Mouse (Mus musculus): ENCODE results near the gene Npepl1. TPM values are rescaled to one million over a fixed set of nuclear protein-coding genes. Genes with fewer than 3 reads are reported as not detected.

Gene Npepl1
- polyA plus RNA-seq, 1 experiment from 2014 or later = 53.6 TPM

DNA sequence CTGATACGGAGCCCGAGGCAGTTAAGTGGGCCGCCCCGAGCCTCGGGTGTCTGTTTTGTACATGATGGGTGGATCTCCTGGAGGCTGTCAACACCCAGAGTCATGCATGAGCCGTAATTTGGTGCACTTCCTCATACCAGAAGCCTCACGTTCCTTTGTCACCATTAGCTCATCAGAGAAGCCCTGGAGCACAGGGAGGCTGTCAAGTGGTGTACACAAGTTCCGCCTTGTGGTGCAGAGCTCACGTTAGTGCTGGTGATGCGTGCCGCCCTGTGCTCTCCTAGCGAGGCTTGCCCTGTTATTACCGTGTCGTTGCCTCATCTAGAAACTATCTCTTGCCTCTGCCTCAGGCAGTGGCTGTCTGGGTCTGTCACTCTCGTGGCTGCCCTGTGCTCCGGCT is 6.8 kb downstream of the Npepl1 start:
- H3K27me3 ChIP-seq (ENCODE audit: insufficient read depth, poor library complexity, severe bottlenecking) = no peaks in the 10 kb centered on the region
- peak overlapping the region; percentile 44; the same call in 1 of the 2 replicates for H3K27ac ChIP-seq
- no peak overlapping the region for H3K4me3 ChIP-seq
- no peaks in the 10 kb centered on the region for H3K9me3 ChIP-seq
- WGBS = 47% methylated on average over 16 of the region's 16 CpGs
- peaks cover 21% of the 10 kb centered on the region for H3K4me1 ChIP-seq
- H3K36me3 ChIP-seq = peaks cover 85% of the 10 kb centered on the region
- DNase-seq (ENCODE audit: low spot score) = no peak

DNA sequence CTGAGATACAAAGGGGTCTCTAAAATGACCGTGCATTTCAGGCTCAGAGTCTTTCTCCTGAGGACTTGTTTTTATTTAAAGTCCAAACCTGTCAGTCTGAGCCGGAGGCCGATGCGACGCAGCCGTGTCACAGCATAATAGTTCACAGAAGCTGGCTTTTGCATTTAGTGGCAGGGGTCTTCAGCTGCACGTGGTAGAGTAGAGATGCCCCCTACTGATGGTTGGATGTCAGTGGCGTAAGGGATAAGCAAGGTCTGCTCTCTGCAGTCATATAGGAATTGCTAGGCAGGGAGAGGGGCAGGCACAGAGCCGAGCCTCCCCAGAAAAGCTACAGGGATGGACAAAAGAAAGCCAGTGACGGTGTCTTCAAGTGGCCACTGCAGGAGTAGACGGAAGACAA is 8.0 kb downstream of the Npepl1 start:
- H3K36me3 ChIP-seq = peaks cover 92% of the 10 kb centered on the region
- 73% methylated on average over 11 of the region's 11 CpGs for WGBS
- no peaks in the 10 kb centered on the region for H3K9me3 ChIP-seq
- H3K27ac ChIP-seq = no peak overlapping the region
- H3K4me1 ChIP-seq = peaks cover 10% of the 10 kb centered on the region
- H3K4me3 ChIP-seq = no peak overlapping the region
- H3K27me3 ChIP-seq (ENCODE audit: insufficient read depth, poor library complexity, severe bottlenecking) = no peaks in the 10 kb centered on the region
- no peak for DNase-seq (ENCODE audit: low spot score)

DNA sequence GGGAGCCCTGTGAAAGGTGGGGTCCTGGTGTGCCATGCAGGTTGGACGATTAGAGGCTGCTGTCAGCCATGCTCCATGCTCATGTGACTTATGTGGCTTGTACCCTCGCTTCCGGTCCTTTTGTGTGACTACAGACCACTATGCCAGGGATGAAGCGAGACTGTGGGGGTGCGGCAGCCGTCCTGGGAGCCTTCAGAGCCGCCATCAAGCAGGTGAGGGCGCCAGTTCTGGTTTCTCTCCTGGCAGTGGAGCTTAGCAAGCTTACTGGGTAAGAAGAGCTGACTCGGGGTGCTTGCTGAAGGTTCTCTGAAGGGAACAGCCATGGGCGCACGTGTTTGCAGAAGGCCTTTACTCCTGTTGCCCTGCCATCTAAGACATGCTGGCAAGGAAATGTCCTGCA is 9.1 kb downstream of the Npepl1 start:
- Histone ChIP-seq H3K4me3 (no peak overlapping the region), H3K27me3 (ENCODE audit: insufficient read depth, poor library complexity, severe bottlenecking) (no peaks in the 10 kb centered on the region), H3K36me3 (peaks cover 95% of the 10 kb centered on the region), H3K27ac (no peak overlapping the region), H3K9me3 (no peaks in the 10 kb centered on the region), H3K4me1 (peaks cover 8% of the 10 kb centered on the region)
- DNase-seq (ENCODE audit: low spot score) = peak; percentile 73
- 91% methylated on average over 11 of the region's 11 CpGs for WGBS

DNA sequence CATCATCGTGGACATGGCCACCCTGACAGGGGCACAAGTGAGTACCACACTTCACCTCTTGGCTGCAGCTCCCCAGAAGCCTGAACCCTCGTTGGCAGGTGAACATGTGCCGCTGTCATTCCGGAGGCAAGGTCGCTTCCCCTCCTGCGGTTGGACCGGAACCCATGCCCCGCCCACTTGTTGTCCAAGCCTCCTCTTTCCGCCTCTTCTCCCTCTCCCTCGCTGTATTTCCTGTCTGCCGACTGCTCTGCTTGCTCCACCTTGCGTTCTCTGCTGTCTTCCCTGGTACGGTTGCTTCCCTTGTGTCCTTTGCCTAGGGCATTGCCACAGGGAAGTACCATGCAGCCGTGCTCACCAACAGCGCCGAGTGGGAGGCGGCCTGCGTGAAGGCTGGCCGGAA is 10.5 kb downstream of the Npepl1 start:
- Histone ChIP-seq H3K9me3 (peaks cover 10% of the 10 kb centered on the region; the same call in 1 of the 2 replicates), H3K36me3 (peaks cover 91% of the 10 kb centered on the region), H3K27ac (no peak overlapping the region), H3K4me1 (peaks cover 8% of the 10 kb centered on the region), H3K4me3 (no peak overlapping the region), H3K27me3 (ENCODE audit: insufficient read depth, poor library complexity, severe bottlenecking) (no peaks in the 10 kb centered on the region)
- peak; percentile 72 for DNase-seq (ENCODE audit: low spot score)
- WGBS = 90% methylated on average over 19 of the region's 19 CpGs

DNA sequence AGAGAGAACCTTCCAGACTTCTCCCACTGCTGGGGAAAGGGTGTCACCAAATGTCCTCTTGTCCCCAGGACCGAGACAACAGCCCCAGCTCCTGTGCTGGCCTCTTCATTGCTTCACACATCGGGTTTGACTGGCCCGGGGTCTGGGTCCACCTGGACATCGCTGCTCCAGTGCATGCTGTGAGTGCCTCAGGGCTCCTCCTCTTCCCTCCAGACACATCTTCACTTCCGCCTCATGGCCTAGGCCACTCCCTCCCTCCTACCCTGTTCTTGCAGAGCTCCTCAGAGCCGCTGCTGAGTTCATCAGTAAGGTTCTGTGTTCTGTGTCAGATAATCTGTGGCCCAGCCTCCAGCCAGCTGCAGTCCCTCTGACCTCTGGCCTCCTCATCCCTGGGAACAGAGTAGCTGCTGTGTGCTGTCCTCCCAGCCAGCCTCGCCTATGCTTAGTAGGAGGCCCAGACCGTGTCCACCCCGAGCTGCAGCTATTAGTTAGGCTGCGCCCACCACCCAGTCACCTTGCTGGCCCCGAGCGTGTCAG is 11.3 kb downstream of the Npepl1 start:
- 80% methylated on average over 12 of the region's 12 CpGs for WGBS
- Histone ChIP-seq H3K27ac (no peak overlapping the region), H3K4me1 (peaks cover 9% of the 10 kb centered on the region), H3K27me3 (ENCODE audit: insufficient read depth, poor library complexity, severe bottlenecking) (no peaks in the 10 kb centered on the region), H3K9me3 (peaks cover 10% of the 10 kb centered on the region; the same call in 1 of the 2 replicates), H3K4me3 (no peak overlapping the region), H3K36me3 (peaks cover 84% of the 10 kb centered on the region)
- DNase-seq (ENCODE audit: low spot score) = peak; percentile 69

DNA sequence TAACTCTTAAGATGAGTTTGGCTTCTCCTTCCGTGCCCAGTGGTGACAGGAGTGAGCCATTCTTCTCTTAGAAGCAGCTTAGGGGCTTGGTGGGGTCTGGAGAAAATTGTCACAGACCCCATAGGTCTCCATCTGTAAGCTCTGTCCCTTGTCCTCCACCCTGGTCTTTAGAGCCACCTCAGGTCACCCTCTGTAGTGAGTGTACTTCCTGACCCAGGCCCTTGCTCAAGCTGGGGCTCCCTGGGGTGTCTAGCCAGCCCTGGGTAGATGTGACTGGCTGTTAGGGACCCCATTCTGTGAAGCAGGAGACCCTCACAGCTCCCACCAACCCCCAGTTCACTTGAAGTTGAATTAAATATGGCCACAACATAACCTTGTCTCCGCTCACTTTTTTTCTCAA is 12.2 kb downstream of the Npepl1 start:
- H3K27me3 ChIP-seq (ENCODE audit: insufficient read depth, poor library complexity, severe bottlenecking) = no peaks in the 10 kb centered on the region
- H3K9me3 ChIP-seq = peaks cover 10% of the 10 kb centered on the region; the same call in 1 of the 2 replicates
- H3K27ac ChIP-seq = no peak overlapping the region
- DNase-seq (ENCODE audit: low spot score) = peak; percentile 66
- H3K4me3 ChIP-seq = no peak overlapping the region
- 83% methylated on average over 2 of the region's 2 CpGs for WGBS
- H3K36me3 ChIP-seq = peaks cover 76% of the 10 kb centered on the region
- peaks cover 10% of the 10 kb centered on the region for H3K4me1 ChIP-seq

DNA sequence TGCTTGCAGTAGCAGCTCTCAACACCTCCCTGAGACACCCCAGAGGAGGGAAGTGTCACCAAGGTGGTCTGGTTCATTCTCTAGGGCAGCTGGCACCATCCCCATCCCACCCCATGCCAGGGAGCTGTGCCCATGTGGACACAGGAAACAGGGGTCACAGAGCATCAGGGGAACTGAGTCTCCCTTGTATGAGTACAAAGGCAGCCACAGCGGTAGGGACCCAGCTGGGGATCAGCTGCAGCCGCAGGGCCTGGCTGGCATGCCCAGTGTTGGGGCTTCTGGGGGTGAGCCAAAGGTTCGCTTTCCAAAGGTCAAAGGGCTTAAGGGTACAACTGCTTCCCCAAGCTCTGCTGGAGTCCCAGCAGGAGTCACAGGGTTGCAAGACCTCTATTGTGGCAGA is 13.6 kb downstream of the Npepl1 start:
- Histone ChIP-seq H3K9me3 (peaks cover 10% of the 10 kb centered on the region; the same call in 1 of the 2 replicates), H3K27ac (no peak overlapping the region), H3K4me1 (peaks cover 12% of the 10 kb centered on the region), H3K36me3 (peaks cover 65% of the 10 kb centered on the region), H3K27me3 (ENCODE audit: insufficient read depth, poor library complexity, severe bottlenecking) (no peaks in the 10 kb centered on the region), H3K4me3 (no peak overlapping the region)
- no peak for DNase-seq (ENCODE audit: low spot score)
- WGBS = 89% methylated on average over 3 of the region's 3 CpGs

DNA sequence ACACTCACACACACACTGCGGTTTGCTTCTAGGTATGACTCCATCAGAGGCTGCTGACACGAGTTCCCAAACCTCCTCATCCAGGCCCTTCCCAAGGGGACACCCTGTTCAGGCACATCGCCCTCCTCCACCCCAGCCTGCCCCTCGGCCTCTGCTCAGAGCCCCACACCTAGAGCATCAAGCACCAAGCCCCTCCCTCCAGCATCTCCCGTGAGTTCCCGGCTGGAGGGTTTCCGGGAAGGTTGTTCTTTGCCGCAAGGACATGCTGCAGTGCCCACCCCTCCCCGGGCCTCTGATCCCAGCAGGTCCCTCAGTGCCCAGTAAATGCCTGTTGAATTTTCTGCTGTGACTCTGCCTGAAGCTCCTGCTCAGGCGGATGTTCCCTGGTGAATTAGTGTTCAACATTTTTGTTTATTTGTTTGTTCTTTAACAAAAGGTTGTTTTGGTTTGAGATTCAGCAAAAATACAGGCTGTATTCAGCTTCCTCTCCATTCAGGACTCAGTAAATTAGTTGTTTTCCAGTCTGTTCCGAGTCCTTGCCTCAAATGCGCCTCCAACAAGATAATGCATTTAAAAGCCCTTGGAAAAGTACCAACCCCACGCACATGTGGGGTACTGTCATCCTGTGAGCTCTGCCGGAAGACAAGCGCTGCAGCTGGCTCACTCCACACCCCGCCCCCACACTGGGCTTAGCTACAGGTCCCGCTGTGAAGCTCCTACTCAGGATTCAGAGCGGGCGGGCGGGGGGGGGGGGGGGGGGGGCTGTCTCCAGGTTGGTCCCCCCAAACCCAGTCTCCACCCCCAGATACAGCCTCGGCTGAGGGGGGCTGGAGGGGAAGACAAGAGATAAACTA is 16.6 kb downstream of the Npepl1 start:
- no peaks in the 10 kb centered on the region for H3K27me3 ChIP-seq (ENCODE audit: insufficient read depth, poor library complexity, severe bottlenecking)
- H3K4me1 ChIP-seq = peaks cover 12% of the 10 kb centered on the region
- DNase-seq (ENCODE audit: low spot score) = no peak
- peaks cover 10% of the 10 kb centered on the region; the same call in 1 of the 2 replicates for H3K9me3 ChIP-seq
- peak overlapping the region; percentile 48 for H3K27ac ChIP-seq
- H3K36me3 ChIP-seq = peaks cover 34% of the 10 kb centered on the region
- WGBS = 7% methylated on average over 21 of the region's 21 CpGs
- peak overlapping the region; percentile 40 for H3K4me3 ChIP-seq

DNA sequence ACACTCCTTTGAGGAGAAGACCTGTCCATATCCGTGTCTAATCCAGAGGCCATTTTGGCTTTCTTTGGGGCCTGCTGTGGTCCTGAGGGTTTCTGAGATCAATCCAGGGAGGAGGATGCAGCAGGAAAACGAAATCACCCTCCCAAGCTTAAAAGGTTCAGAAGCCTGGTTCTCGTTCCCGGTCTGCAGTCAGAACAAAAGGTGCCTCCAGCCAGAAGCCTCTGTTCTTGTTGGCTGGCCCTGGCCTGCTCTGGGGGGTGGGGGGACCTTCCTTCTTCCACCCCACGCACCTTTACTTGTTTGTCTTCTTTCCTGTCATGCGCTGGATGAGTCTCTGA is 17.2 kb downstream of the Npepl1 start:
- H3K9me3 ChIP-seq = peaks cover 10% of the 10 kb centered on the region; the same call in 1 of the 2 replicates
- no peaks in the 10 kb centered on the region for H3K27me3 ChIP-seq (ENCODE audit: insufficient read depth, poor library complexity, severe bottlenecking)
- H3K4me3 ChIP-seq = peak overlapping the region; percentile 40
- DNase-seq (ENCODE audit: low spot score) = no peak
- peak overlapping the region; percentile 48 for H3K27ac ChIP-seq
- H3K4me1 ChIP-seq = peaks cover 12% of the 10 kb centered on the region
- H3K36me3 ChIP-seq = peaks cover 28% of the 10 kb centered on the region
- 21% methylated on average over 6 of the region's 6 CpGs for WGBS

DNA sequence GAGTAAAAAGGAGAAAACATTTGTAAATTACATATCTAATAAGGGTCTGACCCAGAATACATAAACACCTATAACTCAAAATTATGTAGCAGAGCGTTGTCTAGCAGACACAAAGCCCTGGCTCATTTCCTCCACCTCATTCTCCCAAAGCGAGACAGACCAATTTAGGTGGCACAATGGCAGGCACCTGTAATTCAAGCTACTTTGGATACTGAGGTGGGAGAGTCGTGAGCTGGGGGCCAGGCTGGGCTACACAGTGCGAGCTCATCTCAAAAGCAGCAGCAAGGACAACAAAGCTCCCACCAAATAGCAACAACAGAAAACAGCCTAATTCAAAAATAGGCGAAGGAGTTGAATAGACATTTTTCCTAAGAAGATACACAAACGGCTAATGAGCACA is 18.8 kb downstream of the Npepl1 start:
- DNase-seq (ENCODE audit: low spot score) = no peak
- H3K27ac ChIP-seq = no peak overlapping the region
- H3K4me3 ChIP-seq = no peak overlapping the region
- peaks cover 13% of the 10 kb centered on the region for H3K36me3 ChIP-seq
- H3K4me1 ChIP-seq = peaks cover 12% of the 10 kb centered on the region
- peaks cover 10% of the 10 kb centered on the region; the same call in 1 of the 2 replicates for H3K9me3 ChIP-seq
- H3K27me3 ChIP-seq (ENCODE audit: insufficient read depth, poor library complexity, severe bottlenecking) = no peaks in the 10 kb centered on the region
- 84% methylated on average over 6 of the region's 6 CpGs for WGBS

DNA sequence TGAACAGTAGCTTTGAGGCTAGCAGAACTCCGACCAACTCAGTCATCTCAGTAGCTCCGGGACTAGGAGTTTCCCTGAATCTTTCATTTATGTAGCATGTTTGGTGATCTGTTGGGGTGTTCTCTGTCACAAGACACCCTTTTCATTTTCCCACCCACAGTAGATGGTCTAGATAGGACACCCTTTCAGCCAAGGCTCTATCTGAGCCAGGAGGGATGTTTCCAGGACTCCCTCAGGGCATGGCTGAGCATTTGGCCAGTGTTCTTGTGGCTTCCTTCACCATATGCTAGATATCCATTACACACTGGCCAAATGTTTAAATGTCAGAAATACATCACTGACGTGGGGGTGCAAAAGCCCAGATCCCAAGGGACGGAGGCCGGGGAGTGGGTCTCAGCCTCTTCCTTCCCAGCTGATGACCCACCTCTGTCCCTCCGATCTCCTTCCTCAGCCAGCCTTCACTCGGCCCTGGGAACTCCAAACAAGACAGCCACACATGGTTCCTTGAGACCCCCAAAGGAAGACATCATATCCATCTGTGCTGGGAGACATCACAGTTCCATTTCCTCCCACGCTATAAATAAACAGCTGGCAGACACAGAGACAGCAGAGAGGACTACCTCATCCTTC is 20.4 kb downstream of the Npepl1 start:
- no peaks in the 10 kb centered on the region for H3K27me3 ChIP-seq (ENCODE audit: insufficient read depth, poor library complexity, severe bottlenecking)
- no peak for DNase-seq (ENCODE audit: low spot score)
- 85% methylated on average over 8 of the region's 8 CpGs for WGBS
- no peak overlapping the region for H3K4me3 ChIP-seq
- no peaks in the 10 kb centered on the region for H3K9me3 ChIP-seq
- H3K27ac ChIP-seq = no peak overlapping the region
- H3K4me1 ChIP-seq = peaks cover 12% of the 10 kb centered on the region
- no peaks in the 10 kb centered on the region for H3K36me3 ChIP-seq

DNA sequence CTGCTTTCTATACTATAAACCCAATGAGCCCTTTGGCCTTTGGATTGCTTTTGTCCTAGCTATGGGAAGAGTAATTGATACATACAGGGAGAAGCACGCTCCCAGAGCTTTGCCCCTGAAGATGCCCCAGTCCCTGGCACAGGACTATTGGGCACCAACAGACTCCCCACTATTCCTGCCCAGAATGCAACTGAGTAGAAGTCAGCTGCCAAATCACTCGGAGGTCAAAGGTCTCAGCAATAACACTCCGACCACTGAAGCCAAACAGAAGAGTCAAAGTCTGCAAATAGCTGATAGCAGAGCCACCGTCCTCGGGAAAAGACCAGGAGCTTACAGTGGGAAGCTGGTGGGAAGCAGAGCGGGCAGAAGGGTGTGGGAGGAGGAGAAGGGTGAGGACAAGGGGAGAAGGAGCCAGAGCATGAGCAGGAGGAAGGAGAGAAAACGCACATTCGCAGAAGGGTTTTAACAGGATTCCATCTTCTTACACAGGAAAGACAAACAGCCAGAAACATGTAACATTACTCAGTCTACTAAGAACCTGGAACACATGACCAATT is 22.3 kb downstream of the Npepl1 start:
- Histone ChIP-seq H3K9me3 (no peaks in the 10 kb centered on the region), H3K27me3 (ENCODE audit: insufficient read depth, poor library complexity, severe bottlenecking) (no peaks in the 10 kb centered on the region), H3K36me3 (no peaks in the 10 kb centered on the region), H3K27ac (no peak overlapping the region), H3K4me3 (no peak overlapping the region), H3K4me1 (no peaks in the 10 kb centered on the region; the same call in 1 of the 2 replicates)
- no peak for DNase-seq (ENCODE audit: low spot score)
- 67% methylated on average over 8 of the region's 8 CpGs for WGBS

DNA sequence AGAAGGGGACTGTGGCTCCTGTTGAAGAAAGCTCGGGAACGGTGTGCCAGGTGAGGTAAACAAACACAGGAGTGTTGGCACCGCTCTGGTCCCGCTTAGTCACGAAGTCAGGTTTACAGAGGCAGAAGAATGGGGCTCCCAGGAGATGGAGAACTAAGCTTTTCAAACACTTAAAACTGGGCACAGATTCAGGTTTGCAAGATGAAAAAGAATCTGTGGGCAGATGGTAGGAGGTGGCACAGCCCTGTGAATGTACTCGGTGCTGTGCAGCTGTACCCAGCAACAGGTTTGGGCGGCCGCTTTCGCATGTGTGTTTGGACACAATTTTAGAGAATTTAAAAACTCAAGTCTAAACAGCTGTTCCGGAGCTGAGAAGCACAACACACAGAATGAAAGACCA is 48.9 kb downstream of the Npepl1 start:
- Histone ChIP-seq H3K4me1 (no peaks in the 10 kb centered on the region), H3K27ac (no peak overlapping the region), H3K27me3 (ENCODE audit: insufficient read depth, poor library complexity, severe bottlenecking) (no peaks in the 10 kb centered on the region), H3K9me3 (no peaks in the 10 kb centered on the region), H3K36me3 (no peaks in the 10 kb centered on the region), H3K4me3 (no peak overlapping the region)
- 89% methylated on average over 10 of the region's 10 CpGs for WGBS
- DNase-seq (ENCODE audit: low spot score) = no peak

Measured in heart, embryonic 10.5 days (tissue).